Mouse (Mus musculus): ENCODE results near the gene Slco1c1. TPM values are rescaled to one million over a fixed set of nuclear protein-coding genes. Genes with fewer than 3 reads are reported as not detected.

Gene Slco1c1
- total RNA-seq (2015), result not detected in 2 replicates
- total RNA-seq (2017), result not detected in 2 replicates

GRCm38 (mm10) chr6:141523747-141524640, at the start of gene Slco1c1:
Slco1c1 (plus strand) TSS chr6:141524368.
- no peak for ATAC-seq (replicated peaks; ENCODE audit: poor library complexity)

GRCm38 (mm10) chr6:141474696-141475095, 49.5 kb upstream of the Slco1c1 start:
- no peak for ATAC-seq (replicated peaks; ENCODE audit: poor library complexity)

GRCm38 (mm10) chr6:141485302-141486021, 38.7 kb upstream of the Slco1c1 start:
- ATAC-seq (replicated peaks; ENCODE audit: poor library complexity), result no peak

GRCm38 (mm10) chr6:141487266-141487665, 36.9 kb upstream of the Slco1c1 start:
- ATAC-seq (replicated peaks; ENCODE audit: poor library complexity), result peak; percentile 21; the same call in 1 of the 2 replicates

GRCm38 (mm10) chr6:141488619-141489018, 35.5 kb upstream of the Slco1c1 start:
- ATAC-seq (replicated peaks; ENCODE audit: poor library complexity), result peak; percentile 91

- ATAC-seq (replicated peaks; ENCODE audit: poor library complexity), result no peak
Measured at GRCm38 (mm10) chr6:141494909-141495308, 29.3 kb upstream of the Slco1c1 start.

- no peak for ATAC-seq (replicated peaks; ENCODE audit: poor library complexity)
Measured at GRCm38 (mm10) chr6:141495634-141496418, 28.3 kb upstream of the Slco1c1 start.

GRCm38 (mm10) chr6:141499511-141499910, 24.7 kb upstream of the Slco1c1 start:
- peak; percentile 58 for ATAC-seq (replicated peaks; ENCODE audit: poor library complexity)

- ATAC-seq (replicated peaks; ENCODE audit: poor library complexity), result no peak
Measured at GRCm38 (mm10) chr6:141501171-141501570, 23.0 kb upstream of the Slco1c1 start.

- ATAC-seq (replicated peaks; ENCODE audit: poor library complexity), result no peak
Measured at GRCm38 (mm10) chr6:141522541-141522940, 1.6 kb upstream of the Slco1c1 start.

- ATAC-seq (replicated peaks; ENCODE audit: poor library complexity), result no peak
Measured at GRCm38 (mm10) chr6:141525787-141526186, 1.6 kb downstream of the Slco1c1 start.

GRCm38 (mm10) chr6:141530865-141531264, 6.7 kb downstream of the Slco1c1 start:
- no peak for ATAC-seq (replicated peaks; ENCODE audit: poor library complexity)

- ATAC-seq (replicated peaks; ENCODE audit: poor library complexity), result no peak
Measured at GRCm38 (mm10) chr6:141537298-141537697, 13.1 kb downstream of the Slco1c1 start.

GRCm38 (mm10) chr6:141541136-141541535, 17.0 kb downstream of the Slco1c1 start:
- ATAC-seq (replicated peaks; ENCODE audit: poor library complexity), result no peak

- no peak for ATAC-seq (replicated peaks; ENCODE audit: poor library complexity)
Measured at GRCm38 (mm10) chr6:141543344-141543743, 19.2 kb downstream of the Slco1c1 start.

GRCm38 (mm10) chr6:141558118-141558517, 34.0 kb downstream of the Slco1c1 start:
- no peak for ATAC-seq (replicated peaks; ENCODE audit: poor library complexity)

- no peak for ATAC-seq (replicated peaks; ENCODE audit: poor library complexity)
Measured at GRCm38 (mm10) chr6:141567366-141567765, 43.2 kb downstream of the Slco1c1 start.

GRCm38 (mm10) chr6:141567852-141568558, 43.8 kb downstream of the Slco1c1 start:
- ATAC-seq (replicated peaks; ENCODE audit: poor library complexity), result no peak

GRCm38 (mm10) chr6:141568559-141568946, 44.4 kb downstream of the Slco1c1 start:
- no peak for ATAC-seq (replicated peaks; ENCODE audit: poor library complexity)

GRCm38 (mm10) chr6:141576646-141577200, 52.6 kb downstream of the Slco1c1 start:
- no peak for ATAC-seq (replicated peaks; ENCODE audit: poor library complexity)

Measured in megakaryocyte progenitor cell, adult 5-6 weeks (primary cell).